12 mouse cellular contexts compared by ENCODE assay signal in genomic region chrY:90743811-90744220, GRCm38 (mm10). TPM values are rescaled to one million over a fixed set of nuclear protein-coding genes. Genes with fewer than 3 reads are reported as not detected.
A peak's percentile ranks its signal among the peaks of the same experiment; 100 is the strongest.
DNase-seq lines count a peak whose midpoint lies in the region; ATAC-seq lines count a peak whose summit lies in the region.
"Had no signal": no experiment of that assay in that cellular context is flagged by ENCODE, and none has a peak within 500 bp of the region (broad histone marks: within the 10 kb centered on the region; RNA-seq: fewer than 3 reads in every experiment).

No protein-coding gene starts in this region.

- 60% methylated on average over 4 of the region's 21 CpGs for WGBS in neural tube, embryonic 13.5 days

- H3K27me3 ChIP-seq in neural tube, embryonic 13.5 days, result no peaks in the 10 kb centered on the region

- DNase-seq in cerebellum, postnatal 10 days, result peak; percentile 26 to 45
- no peak for DNase-seq in cerebellum, adult 11 months
- peak; percentile 30 for DNase-seq in layer of hippocampus, adult 11-12 months (ENCODE audit: low spot score)
- no peak for DNase-seq in layer of hippocampus, adult 9-10 months (ENCODE audit: low spot score)
- DNase-seq in testis, postnatal 10 days (ENCODE audit: low spot score), result peak; percentile 52
- no peak for DNase-seq in testis, postnatal 14 days (ENCODE audit: low spot score)

- H3K4me3 ChIP-seq in neural tube, embryonic 13.5 days, result peak overlapping the region; percentile 22; the same call in 1 of the 2 replicates

- H3K9me3 ChIP-seq in neural tube, embryonic 13.5 days, result peaks cover 52% of the 10 kb centered on the region

- ATAC-seq in neural tube, embryonic 13.5 days (ENCODE audit: low read depth), result no peak; the same call in 1 of the 2 replicates
- no peak for ATAC-seq in erythroblast, adult 5-6 weeks (replicated peaks; ENCODE audit: low FRiP score, poor library complexity, severe bottlenecking)

- H3K9ac ChIP-seq in neural tube, embryonic 13.5 days, result no peak overlapping the region

- H3K27ac ChIP-seq in neural tube, embryonic 13.5 days (replicated peaks), result peak overlapping the region; percentile 68
- H3K27ac ChIP-seq: left cerebral cortex, adult 2 months had no signal

- H3K4me1 ChIP-seq in neural tube, embryonic 13.5 days (replicated peaks), result no peaks in the 10 kb centered on the region

- peak overlapping the region; percentile 28; the same call in 1 of the 2 replicates for H3K4me2 ChIP-seq in neural tube, embryonic 13.5 days

- H3K36me3 ChIP-seq in neural tube, embryonic 13.5 days, result peaks cover 50% of the 10 kb centered on the region

RNA-seq across cellular contexts. Expression of gene Gm21860, which starts 10.8 kb away (rescaled TPM):
- polyA plus RNA-seq in neural tube, embryonic 13.5 days (2015; fragmentation: Nextera tagmentation; extraction: Ambion mirVana), result not detected in 2 replicates
- total RNA-seq in erythroblast, adult 5-6 weeks (2015; ENCODE audit: low replicate concordance), result not detected in 2 replicates
- not detected in 2 replicates for total RNA-seq in erythroblast, adult 5-6 weeks (2017; ENCODE audit: low replicate concordance)
- total RNA-seq: left cerebral cortex, adult 2 months; monocyte, adult 5-6 weeks had no signal
- polyA plus RNA-seq: forebrain, embryonic 14.5 days; hindbrain, embryonic 11.5 days had no signal

RNA-seq across cellular contexts. Expression of gene Gm47283, which starts 40.7 kb away (rescaled TPM):
- polyA plus RNA-seq in neural tube, embryonic 13.5 days (2015; fragmentation: Nextera tagmentation; extraction: Ambion mirVana), result not detected in 2 replicates
- total RNA-seq in erythroblast, adult 5-6 weeks (2015; ENCODE audit: low replicate concordance), result not detected in 2 replicates
- not detected in 2 replicates for total RNA-seq in erythroblast, adult 5-6 weeks (2017; ENCODE audit: low replicate concordance)
- total RNA-seq: left cerebral cortex, adult 2 months; monocyte, adult 5-6 weeks had no signal
- polyA plus RNA-seq: forebrain, embryonic 14.5 days; hindbrain, embryonic 11.5 days had no signal

Comparison
In these comparisons a context has a peak if more than half of its experiments do, and no peak if none do; other contexts are left out.
1. DNase-seq: peak in cerebellum, postnatal 10 days (2 of 2), layer of hippocampus, adult 11-12 months (single experiment) and testis, postnatal 10 days (single experiment); none in cerebellum, adult 11 months (single experiment), layer of hippocampus, adult 9-10 months (single experiment) and testis, postnatal 14 days (single experiment).